Mouse (Mus musculus): Measurements from ENCODE around the gene Tbcel.
A peak's percentile ranks its signal among the peaks of the same experiment; 100 is the strongest.

The Tbcel gene

GRCm38 (mm10) chr9:42482944-42483343 is 24.7 kb downstream of the Tbcel start:
- no peak for DNase-seq

- no peak for DNase-seq
Observed at GRCm38 (mm10) chr9:42476166-42476565, 31.4 kb downstream of the Tbcel start.

GRCm38 (mm10) chr9:42474244-42474643 is 33.4 kb downstream of the Tbcel start:
- DNase-seq, result no peak

- DNase-seq, result peak; percentile 95 to 96
Observed at GRCm38 (mm10) chr9:42471921-42472747, 35.5 kb downstream of the Tbcel start.

GRCm38 (mm10) chr9:42471214-42471613 is 36.4 kb downstream of the Tbcel start:
- DNase-seq, result peak in 1 of 2 experiments; percentile 28

GRCm38 (mm10) chr9:42469323-42469722 is 38.3 kb downstream of the Tbcel start:
- no peak for DNase-seq

- DNase-seq, result no peak
Observed at GRCm38 (mm10) chr9:42468360-42468759, 39.2 kb downstream of the Tbcel start.

GRCm38 (mm10) chr9:42467116-42467815 is 40.3 kb downstream of the Tbcel start:
- no peak for DNase-seq

- no peak for DNase-seq
Observed at GRCm38 (mm10) chr9:42465661-42466091, 41.9 kb downstream of the Tbcel start.

GRCm38 (mm10) chr9:42464181-42464580 is 43.4 kb downstream of the Tbcel start:
- no peak for DNase-seq

GRCm38 (mm10) chr9:42463220-42463989 is 44.2 kb downstream of the Tbcel start:
- no peak for DNase-seq

- no peak for DNase-seq
Observed at GRCm38 (mm10) chr9:42462585-42463219, 44.9 kb downstream of the Tbcel start.

GRCm38 (mm10) chr9:42461390-42462108 is 46.1 kb downstream of the Tbcel start:
- no peak for DNase-seq

GRCm38 (mm10) chr9:42460353-42460752 is 47.3 kb downstream of the Tbcel start:
- DNase-seq, result no peak

- DNase-seq, result no peak
Observed at GRCm38 (mm10) chr9:42459736-42460135, 47.9 kb downstream of the Tbcel start.

- DNase-seq, result no peak
Observed at GRCm38 (mm10) chr9:42458741-42459515, 48.7 kb downstream of the Tbcel start.

- no peak for DNase-seq
Observed at GRCm38 (mm10) chr9:42457501-42457900, 50.1 kb downstream of the Tbcel start.

GRCm38 (mm10) chr9:42454364-42454763 is 53.2 kb downstream of the Tbcel start:
- no peak for DNase-seq

- no peak for DNase-seq
Observed at GRCm38 (mm10) chr9:42449043-42449442, 58.6 kb downstream of the Tbcel start.

- no peak for DNase-seq
Observed at GRCm38 (mm10) chr9:42442100-42442499, 65.5 kb downstream of the Tbcel start.

GRCm38 (mm10) chr9:42441234-42441633 is 66.4 kb downstream of the Tbcel start:
- DNase-seq, result no peak

Data from cerebellum, postnatal 14 days (tissue).